Mouse (Mus musculus) limb, embryonic 11.5 days (tissue): ENCODE results near the gene Ttc27. TPM values are rescaled to one million over a fixed set of nuclear protein-coding genes. Genes with fewer than 3 reads are reported as not detected.

ENCODE experiments used
- ATAC-seq: fragments of 200-750 bp; cut with Nextera tagmentation; 2 replicates; pipeline ENCODE4 v1.8.0; 2017; ENCODE audit warnings: low read depth; ENCODE audit not compliant: insufficient number of reproducible peaks, low FRiP score, low TSS enrichment
- DNase-seq: peaks from one replicate; pipeline ENCODE4 v3.0.0-alpha.2; 2015; ENCODE audit warnings: low spot score
- H3K27ac ChIP-seq: fragments of 300-500 bp; sonication (generic); replicated peaks from 2 replicates; pipeline ENCODE4 v1.5.1; 2014; ENCODE audit warnings: low read depth, mild to moderate bottlenecking, low read length
- H3K27me3 ChIP-seq: fragments of 300-500 bp; sonication (generic); 2 replicates; pipeline ENCODE4 v1.6.1; 2014; ENCODE audit warnings: mild to moderate bottlenecking, low read length, mixed read lengths; ENCODE audit not compliant: control insufficient read depth, insufficient read depth
- H3K36me3 ChIP-seq: fragments of 300-500 bp; sonication (generic); 2 replicates; pipeline ENCODE4 v1.6.1; 2014; ENCODE audit warnings: mild to moderate bottlenecking, low read length, moderate library complexity, mixed read lengths; ENCODE audit not compliant: control insufficient read depth, insufficient read depth
- H3K4me1 ChIP-seq: fragments of 300-500 bp; sonication (generic); 2 replicates; pipeline ENCODE4 v1.6.1; 2014; ENCODE audit warnings: low read length, mixed read lengths; ENCODE audit not compliant: control insufficient read depth, insufficient read depth
- H3K4me2 ChIP-seq: fragments of 300-500 bp; sonication (generic); 2 replicates; pipeline ENCODE4 v1.6.1; 2014; ENCODE audit warnings: low read depth, mild to moderate bottlenecking, moderate library complexity; ENCODE audit not compliant: severe bottlenecking
- H3K4me3 ChIP-seq: fragments of 300-500 bp; sonication (generic); 2 replicates; pipeline ENCODE4 v1.5.1; 2014; ENCODE audit warnings: low read depth, low read length
- H3K9ac ChIP-seq: fragments of 300-500 bp; sonication (generic); 2 replicates; pipeline ENCODE4 v1.6.1; 2014; ENCODE audit warnings: mild to moderate bottlenecking, low read length
- H3K9me3 ChIP-seq: fragments of 300-500 bp; sonication (generic); 2 replicates; pipeline ENCODE4 v1.6.1; 2016; ENCODE audit warnings: low read length; ENCODE audit not compliant: control insufficient read depth
- WGBS: fragments of 180-500 bp; shearing (Covaris S2); extraction: QIAGEN DNeasy Blood & Tissue Kit; methylation state at CpG from one replicate; pipeline ENCODE4 v1.1.7; 2014; 5-methylcytosine and 5-hydroxymethylcytosine counted together
- polyA plus RNA-seq: library from polyadenylated mRNA; unstranded; fragments of >200 nt; fragmentation: Nextera tagmentation; extraction: Ambion mirVana; gene quantifications from 2 replicates; pipeline ENCODE4 v1.2.1, GENCODE M21; 2014

Gene Ttc27
- polyA plus RNA-seq, 1 experiment from 2014 or later: 31.0 TPM

GRCm38 (mm10) chr17:74888836-74889534 is 171.5 kb downstream of the Ttc27 start:
- H3K9ac ChIP-seq: no peak overlapping the region; the same call in 1 of the 2 replicates
- DNase-seq (peak; percentile 63), ATAC-seq (peak; percentile 91)
- H3K4me1 ChIP-seq: peaks cover 9% of the 10 kb centered on the region
- H3K36me3 ChIP-seq: no peaks in the 10 kb centered on the region
- no peaks in the 10 kb centered on the region for H3K27me3 ChIP-seq
- no peak overlapping the region for H3K4me2 ChIP-seq
- no peak overlapping the region for H3K27ac ChIP-seq
- H3K4me3 ChIP-seq: no peak overlapping the region
- 31% methylated on average over 11 of the region's 11 CpGs for WGBS
- H3K9me3 ChIP-seq: no peaks in the 10 kb centered on the region

- Histone ChIP-seq H3K36me3 (no peaks in the 10 kb centered on the region), H3K4me2 (no peak overlapping the region), H3K4me3 (no peak overlapping the region), H3K9me3 (no peaks in the 10 kb centered on the region), H3K4me1 (peaks cover 9% of the 10 kb centered on the region), H3K9ac (no peak overlapping the region), H3K27me3 (no peaks in the 10 kb centered on the region), H3K27ac (no peak overlapping the region)
- 48% methylated on average over 11 of the region's 11 CpGs for WGBS
- ATAC-seq: peak; percentile 86; the same call in 1 of the 2 replicates
- DNase-seq: no peak
Observed at GRCm38 (mm10) chr17:74889535-74890117, 172.1 kb downstream of the Ttc27 start.

GRCm38 (mm10) chr17:74902453-74902852 is 184.9 kb downstream of the Ttc27 start:
- no peaks in the 10 kb centered on the region for H3K4me1 ChIP-seq
- no peak for DNase-seq
- peaks cover 5% of the 10 kb centered on the region for H3K9me3 ChIP-seq
- H3K27ac ChIP-seq: no peak overlapping the region
- no peak for ATAC-seq
- no peak overlapping the region for H3K4me2 ChIP-seq
- H3K27me3 ChIP-seq: no peaks in the 10 kb centered on the region
- no peaks in the 10 kb centered on the region for H3K36me3 ChIP-seq
- H3K4me3 ChIP-seq: no peak overlapping the region
- 92% methylated on average over 7 of the region's 7 CpGs for WGBS
- no peak overlapping the region for H3K9ac ChIP-seq

- H3K9ac ChIP-seq: no peak overlapping the region
- no peak overlapping the region for H3K27ac ChIP-seq
- WGBS: 76% methylated on average over 16 of the region's 16 CpGs
- H3K4me2 ChIP-seq: no peak overlapping the region
- no peak for ATAC-seq
- H3K36me3 ChIP-seq: no peaks in the 10 kb centered on the region
- no peaks in the 10 kb centered on the region for H3K27me3 ChIP-seq
- H3K4me1 ChIP-seq: no peaks in the 10 kb centered on the region
- peaks cover 5% of the 10 kb centered on the region for H3K9me3 ChIP-seq
- DNase-seq: no peak
- no peak overlapping the region for H3K4me3 ChIP-seq
Observed at GRCm38 (mm10) chr17:74903411-74904331, 186.1 kb downstream of the Ttc27 start.

GRCm38 (mm10) chr17:74904332-74904687 is 186.8 kb downstream of the Ttc27 start:
- Histone ChIP-seq H3K36me3 (no peaks in the 10 kb centered on the region), H3K4me1 (no peaks in the 10 kb centered on the region), H3K4me3 (no peak overlapping the region), H3K9me3 (peaks cover 5% of the 10 kb centered on the region), H3K4me2 (no peak overlapping the region), H3K27ac (no peak overlapping the region), H3K9ac (no peak overlapping the region), H3K27me3 (no peaks in the 10 kb centered on the region)
- DNase-seq (no peak), ATAC-seq (no peak)
- 93% methylated on average over 1 of the region's 1 CpGs for WGBS

GRCm38 (mm10) chr17:74904956-74905355 is 187.4 kb downstream of the Ttc27 start:
- peaks cover 5% of the 10 kb centered on the region for H3K9me3 ChIP-seq
- H3K27ac ChIP-seq: no peak overlapping the region
- H3K27me3 ChIP-seq: no peaks in the 10 kb centered on the region
- ATAC-seq (no peak), DNase-seq (no peak)
- no peak overlapping the region for H3K4me3 ChIP-seq
- no peaks in the 10 kb centered on the region for H3K36me3 ChIP-seq
- no peak overlapping the region for H3K9ac ChIP-seq
- no peaks in the 10 kb centered on the region for H3K4me1 ChIP-seq
- no peak overlapping the region for H3K4me2 ChIP-seq
- 95% methylated on average over 3 of the region's 3 CpGs for WGBS

GRCm38 (mm10) chr17:74912995-74913394 is 195.5 kb downstream of the Ttc27 start:
- Histone ChIP-seq H3K4me1 (no peaks in the 10 kb centered on the region), H3K4me3 (no peak overlapping the region), H3K9ac (no peak overlapping the region), H3K36me3 (no peaks in the 10 kb centered on the region), H3K9me3 (no peaks in the 10 kb centered on the region), H3K27ac (no peak overlapping the region), H3K4me2 (no peak overlapping the region), H3K27me3 (no peaks in the 10 kb centered on the region)
- 86% methylated on average over 2 of the region's 2 CpGs for WGBS
- DNase-seq (no peak), ATAC-seq (no peak)
